Mouse (Mus musculus) megakaryocyte, embryonic 14.5 days (primary cell): ENCODE measurements around the gene Neu4.

Experiments
- FLI1 ChIP-seq: IDR thresholded peaks from 2 replicates; pipeline ENCODE4 v1.6.1; 2012; ENCODE audit warnings: low read length, inconsistent platforms, mixed read lengths
- GATA1 ChIP-seq: IDR thresholded peaks from 3 replicates; pipeline ENCODE4 v1.6.1; 2012; ENCODE audit warnings: mixed read lengths, low read length, inconsistent platforms, borderline replicate concordance

- TF ChIP-seq GATA1 = no peak
- no peak for TF ChIP-seq FLI1
Measured at GRCm38 (mm10) chr1:94076702-94077101, 56.5 kb downstream of the Neu4 start.
